ENCODE assay signal across 8 mouse cellular contexts in the genomic region with DNA sequence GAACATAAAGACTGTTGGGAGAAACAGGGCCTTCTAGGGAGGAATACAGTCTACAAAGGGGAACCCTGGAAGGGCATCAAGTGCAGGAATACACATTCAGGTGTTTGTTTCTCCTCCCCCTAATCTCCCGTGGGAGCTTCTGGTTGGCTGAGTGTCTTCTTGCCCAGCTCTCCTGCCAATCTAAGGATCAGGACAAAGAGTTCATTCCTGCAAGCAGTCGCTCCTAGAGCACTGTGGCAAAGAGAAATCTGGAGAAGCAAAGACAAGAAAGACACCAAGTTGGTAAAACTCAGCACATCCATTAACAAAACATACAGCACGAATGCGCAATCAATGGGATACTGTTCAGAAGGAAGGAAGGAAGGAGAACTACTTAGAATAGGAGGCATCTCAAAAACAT. TPM values are rescaled to one million over a fixed set of nuclear protein-coding genes. Genes with fewer than 3 reads are reported as not detected.
DNase-seq lines count a peak whose midpoint lies in the region; ATAC-seq lines count a peak whose summit lies in the region.

No protein-coding gene starts in this region.

- H3K4me1 ChIP-seq in midbrain, embryonic 10.5 days = peaks cover 17% of the 10 kb centered on the region
- H3K4me1 ChIP-seq in midbrain, embryonic 11.5 days (ENCODE audit: control insufficient read depth, insufficient read depth, low read length) = no peaks in the 10 kb centered on the region
- H3K4me1 ChIP-seq in limb, embryonic 13.5 days = peaks cover 10% of the 10 kb centered on the region
- peaks cover 5% of the 10 kb centered on the region; the same call in 1 of the 2 replicates for H3K4me1 ChIP-seq in stomach, embryonic 15.5 days

- peak overlapping the region; percentile 67; the same call in 1 of the 2 replicates for H3K4me3 ChIP-seq in midbrain, embryonic 10.5 days
- H3K4me3 ChIP-seq in midbrain, embryonic 11.5 days (ENCODE audit: low read depth, low read length) = no peak overlapping the region
- H3K4me3 ChIP-seq in limb, embryonic 13.5 days = peak overlapping the region; percentile 63; the same call in 1 of the 2 replicates
- peak overlapping the region; percentile 58; the same call in 1 of the 2 replicates for H3K4me3 ChIP-seq in stomach, embryonic 15.5 days (replicated peaks)

- no peak for ATAC-seq in midbrain, embryonic 11.5 days (ENCODE audit: low FRiP score)
- no peak for ATAC-seq in limb, embryonic 13.5 days (ENCODE audit: low FRiP score, low read depth)
- ATAC-seq in stomach, embryonic 15.5 days (ENCODE audit: insufficient read depth, low FRiP score, low read depth) = no peak

- H3K36me3 ChIP-seq in midbrain, embryonic 10.5 days = no peaks in the 10 kb centered on the region
- H3K36me3 ChIP-seq in midbrain, embryonic 11.5 days (ENCODE audit: control insufficient read depth, insufficient read depth, low read length) = no peaks in the 10 kb centered on the region
- H3K36me3 ChIP-seq in limb, embryonic 13.5 days = no peaks in the 10 kb centered on the region
- H3K36me3 ChIP-seq in stomach, embryonic 15.5 days = no peaks in the 10 kb centered on the region

- no peaks in the 10 kb centered on the region; the same call in 1 of the 2 replicates for H3K27me3 ChIP-seq in midbrain, embryonic 10.5 days (ENCODE audit: low read depth, poor library complexity, severe bottlenecking)
- H3K27me3 ChIP-seq in midbrain, embryonic 11.5 days (ENCODE audit: control insufficient read depth, insufficient read depth, low read length) = no peaks in the 10 kb centered on the region
- H3K27me3 ChIP-seq in limb, embryonic 13.5 days = no peaks in the 10 kb centered on the region
- no peaks in the 10 kb centered on the region for H3K27me3 ChIP-seq in stomach, embryonic 15.5 days (replicated peaks)

- peak; percentile 24 to 35 for DNase-seq in cerebellum, postnatal 10 days
- DNase-seq in cerebellum, adult 8-10 months = no peak
- no peak for DNase-seq in midbrain, embryonic 10.5 days (ENCODE audit: low spot score)
- DNase-seq in midbrain, embryonic 11.5 days (ENCODE audit: low spot score, missing footprints) = no peak
- no peak for DNase-seq in layer of hippocampus, adult 8-10 months (ENCODE audit: low spot score in 2 of 2)
- no peak for DNase-seq in thymus, postnatal 36 days

- 75% methylated on average over 4 of the region's 4 CpGs for WGBS in midbrain, embryonic 10.5 days
- WGBS in midbrain, embryonic 11.5 days = 82% methylated on average over 4 of the region's 4 CpGs
- 87% methylated on average over 4 of the region's 4 CpGs for WGBS in limb, embryonic 13.5 days
- WGBS in stomach, embryonic 15.5 days = 79% methylated on average over 4 of the region's 4 CpGs

- no peak overlapping the region for H3K4me2 ChIP-seq in midbrain, embryonic 11.5 days
- peak overlapping the region; percentile 72 for H3K4me2 ChIP-seq in limb, embryonic 13.5 days (replicated peaks)
- peak overlapping the region; percentile 72 for H3K4me2 ChIP-seq in stomach, embryonic 15.5 days

- no peak overlapping the region for H3K27ac ChIP-seq in midbrain, embryonic 10.5 days (replicated peaks)
- H3K27ac ChIP-seq in midbrain, embryonic 11.5 days (ENCODE audit: low read depth, low read length) = no peak overlapping the region
- no peak overlapping the region for H3K27ac ChIP-seq in limb, embryonic 13.5 days
- H3K27ac ChIP-seq in stomach, embryonic 15.5 days = no peak overlapping the region

- no peak overlapping the region for H3K9ac ChIP-seq in midbrain, embryonic 11.5 days (ENCODE audit: low read length)
- H3K9ac ChIP-seq in limb, embryonic 13.5 days = no peak overlapping the region
- H3K9ac ChIP-seq in stomach, embryonic 15.5 days = no peak overlapping the region

- H3K9me3 ChIP-seq in midbrain, embryonic 10.5 days (replicated peaks) = no peaks in the 10 kb centered on the region
- no peaks in the 10 kb centered on the region for H3K9me3 ChIP-seq in midbrain, embryonic 11.5 days (ENCODE audit: control insufficient read depth, low read length)
- no peaks in the 10 kb centered on the region for H3K9me3 ChIP-seq in limb, embryonic 13.5 days
- H3K9me3 ChIP-seq in stomach, embryonic 15.5 days = no peaks in the 10 kb centered on the region

RNA-seq across cellular contexts. Expression of gene Cpped1, which starts 1.4 kb away (rescaled TPM):
- 12.3 and 13.7 TPM in 2 replicates for polyA plus RNA-seq in midbrain, embryonic 10.5 days (2016; fragmentation: Nextera tagmentation; extraction: Ambion mirVana)
- polyA plus RNA-seq in midbrain, embryonic 11.5 days (2014; fragmentation: Nextera tagmentation; extraction: Ambion mirVana) = 16.7 and 17.0 TPM in 2 replicates
- polyA plus RNA-seq in limb, embryonic 13.5 days (2015; fragmentation: Nextera tagmentation; extraction: Ambion mirVana) = 18.6 and 19.1 TPM in 2 replicates
- 20.8 and 24.7 TPM in 2 replicates for polyA plus RNA-seq in stomach, embryonic 15.5 days (2015; fragmentation: Nextera tagmentation; extraction: Ambion mirVana)
- total RNA-seq in layer of hippocampus, adult 8-10 months (2022) = 10 to 100 TPM; 36.3 to 37.8 (median 36.8) TPM

Comparison
In these comparisons a context has a peak if more than half of its experiments do, and no peak if none do; other contexts are left out.
1. DNase-seq: peak in cerebellum, postnatal 10 days (2 of 2); none in cerebellum, adult 8-10 months (single experiment), midbrain, embryonic 10.5 days (single experiment), midbrain, embryonic 11.5 days (single experiment), layer of hippocampus, adult 8-10 months (0 of 2) and thymus, postnatal 36 days (0 of 2).